ENCODE assay signal across 8 mouse cellular contexts in the genomic region with DNA sequence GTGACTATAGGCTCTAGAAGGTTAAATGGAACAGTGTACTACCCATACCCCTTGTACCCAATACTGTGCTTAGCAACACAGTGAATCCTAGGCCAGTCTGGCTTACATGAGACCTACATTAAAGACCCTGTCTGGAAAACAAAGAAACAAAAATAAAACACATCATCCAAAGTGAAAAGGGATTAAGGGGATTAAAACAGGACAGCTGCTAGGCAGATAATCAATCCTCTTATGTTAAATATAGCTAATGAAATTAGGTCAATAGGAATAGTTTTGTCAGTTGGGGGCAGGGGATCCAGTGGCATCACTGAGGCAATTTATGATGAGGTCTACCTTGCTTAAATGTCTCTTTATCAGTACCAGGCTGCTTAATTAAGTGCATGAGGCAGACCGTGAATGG. TPM values are rescaled to one million over a fixed set of nuclear protein-coding genes. Genes with fewer than 3 reads are reported as not detected.
DNase-seq lines count a peak whose midpoint lies in the region; ATAC-seq and TF ChIP-seq lines count a peak whose summit lies in the region.

Kdm4c (plus strand) TSS at position 322 of the 400 bp plus-strand sequence.

- no peak for DNase-seq in layer of hippocampus, adult 2 months (ENCODE audit: low spot score in 2 of 2)
- no peak for DNase-seq in layer of hippocampus, adult 9-11 months
- no peak for DNase-seq in heart, postnatal 25 days (ENCODE audit: low spot score)
- DNase-seq in embryo, embryonic 10.5 days (ENCODE audit: low spot score): no peak
- DNase-seq in urinary bladder, postnatal 25 days (ENCODE audit: low spot score): no peak
- no peak for DNase-seq in Muller cell, postnatal 12 days (ENCODE audit: inconsistent ontology term)

- WGBS in bone marrow, adult 2 months: 93% methylated on average over 1 of the region's 1 CpGs

- intact Hi-C loops in heart, postnatal 25 days (cut with DNase I): no loop called here

- no peaks in the 10 kb centered on the region for H3K4me1 ChIP-seq in bone marrow, adult 2 months (ENCODE audit: control insufficient read depth, insufficient read depth, low read length)

- no peak for TF ChIP-seq CTCF in layer of hippocampus, adult 2 months (conservative IDR thresholded peaks at IDR 0.05)
- TF ChIP-seq CTCF in bone marrow, adult 2 months (IDR thresholded peaks at IDR 0.05; ENCODE audit: control insufficient read depth, insufficient read depth, low read length): no peak

- H3K27ac ChIP-seq in layer of hippocampus, adult 2 months: no peak within 1 kb of the TSS
- H3K27ac ChIP-seq in bone marrow, adult 2 months (ENCODE audit: control insufficient read depth, insufficient read depth, low read depth, low read length, poor library complexity): no peak within 1 kb of the TSS

- no peak within 1 kb of the TSS for H3K4me3 ChIP-seq in layer of hippocampus, adult 2 months
- H3K4me3 ChIP-seq in bone marrow, adult 2 months (replicated peaks; ENCODE audit: control insufficient read depth, low read depth, low read length): no peak within 1 kb of the TSS

- no peak for TF ChIP-seq POLR2A in bone marrow, adult 2 months (IDR thresholded peaks at IDR 0.05; ENCODE audit: borderline replicate concordance, control insufficient read depth, low read depth, low read length)

- ATAC-seq in megakaryocyte-erythroid progenitor cell, adult 5-6 weeks (replicated peaks; ENCODE audit: low FRiP score, low TSS enrichment, poor library complexity, severe bottlenecking): no peak

RNA-seq across cellular contexts. Expression of gene Kdm4c, which starts in this region (rescaled TPM):
- 10 to 100 TPM; 27.8 to 28.7 TPM for total RNA-seq in layer of hippocampus, adult 2 months (2021)
- 7.9 and 17.5 TPM in 2 replicates for polyA plus RNA-seq in bone marrow, adult 2 months (2011; ENCODE audit: insufficient read depth, insufficient read length, low replicate concordance, missing spikeins)
- total RNA-seq in heart, postnatal 25 days (2021): 10 to 100 TPM; 12.3 to 12.8 TPM
- 16.8 and 21.4 TPM in 2 replicates for total RNA-seq in megakaryocyte-erythroid progenitor cell, adult 5-6 weeks (2014; fragmentation: Nextera tagmentation)
- total RNA-seq in megakaryocyte-erythroid progenitor cell, adult 5-6 weeks (2017): 20.2 and 27.0 TPM in 2 replicates
